Mouse (Mus musculus): ENCODE results near the gene Adam1a.

- TF ChIP-seq CTCF (IDR thresholded peaks at IDR 0.05; ENCODE audit: borderline replicate concordance, extremely low read depth, insufficient read depth, insufficient read length) (no peak), POLR2A (IDR thresholded peaks at IDR 0.05; ENCODE audit: borderline replicate concordance, extremely low read depth, insufficient read depth, insufficient read length, poor library complexity, severe bottlenecking) (no peak)
Observed at GRCm38 (mm10) chr5:121575867-121576266, 30.6 kb upstream of the Adam1a start.
